Mouse (Mus musculus) embryonic facial prominence, embryonic 10.5 days (tissue): ENCODE results near the gene Lrg1. TPM values are rescaled to one million over a fixed set of nuclear protein-coding genes. Genes with fewer than 3 reads are reported as not detected.

Source experiments
- DNase-seq: peaks from one replicate; pipeline ENCODE4 v3.0.0-alpha.2; 2017; ENCODE audit warnings: low spot score
- H3K27ac ChIP-seq: fragments of 300-500 bp; sonication (generic); replicated peaks from 2 replicates; pipeline ENCODE4 v1.5.1; 2016; ENCODE audit warnings: mild to moderate bottlenecking
- H3K27me3 ChIP-seq: fragments of 300-500 bp; sonication (generic); replicated peaks from 2 replicates; pipeline ENCODE4 v1.6.1; 2016; ENCODE audit warnings: low read depth, mild to moderate bottlenecking; ENCODE audit not compliant: poor library complexity, severe bottlenecking
- H3K36me3 ChIP-seq: fragments of 300-500 bp; sonication (generic); replicated peaks from 2 replicates; pipeline ENCODE4 v1.6.1; 2016; ENCODE audit warnings: mild to moderate bottlenecking, moderate library complexity
- H3K4me1 ChIP-seq: fragments of 300-500 bp; sonication (generic); 2 replicates; pipeline ENCODE4 v1.6.1; 2016
- H3K4me3 ChIP-seq: fragments of 300-500 bp; sonication (generic); 2 replicates; pipeline ENCODE4 v1.5.1; 2016; ENCODE audit warnings: mild to moderate bottlenecking, moderate library complexity
- H3K9me3 ChIP-seq: fragments of 300-500 bp; sonication (generic); 2 replicates; pipeline ENCODE4 v1.6.1; 2016; ENCODE audit warnings: mild to moderate bottlenecking
- WGBS: fragments of 180-500 bp; shearing (Covaris S2); methylation state at CpG from one replicate; pipeline ENCODE4 v1.1.7; 2016; 5-methylcytosine and 5-hydroxymethylcytosine counted together
- polyA plus RNA-seq: library from polyadenylated mRNA; unstranded; fragments of >200 nt; fragmentation: Nextera tagmentation; extraction: Ambion mirVana; gene quantifications from 2 replicates; pipeline ENCODE4 v1.2.1, GENCODE M21; 2016

Lrg1 gene
- polyA plus RNA-seq, 1 experiment from 2014 or later: 0.10 TPM

- H3K4me3 ChIP-seq: no peak overlapping the region
- no peaks in the 10 kb centered on the region for H3K27me3 ChIP-seq
- 91% methylated on average over 5 of the region's 5 CpGs for WGBS
- peaks cover 16% of the 10 kb centered on the region for H3K36me3 ChIP-seq
- no peaks in the 10 kb centered on the region for H3K9me3 ChIP-seq
- no peak for DNase-seq
- H3K27ac ChIP-seq: no peak overlapping the region
- H3K4me1 ChIP-seq: peaks cover 60% of the 10 kb centered on the region
These were observed 44.3 kb downstream of the Lrg1 start for GRCm38 (mm10) chr17:56077523-56077922.

- Histone ChIP-seq H3K9me3 (no peaks in the 10 kb centered on the region), H3K27ac (peak within 1 kb of the TSS; percentile 91), H3K36me3 (peaks cover 37% of the 10 kb centered on the region), H3K4me3 (peak within 1 kb of the TSS; percentile 78), H3K27me3 (no peaks in the 10 kb centered on the region), H3K4me1 (peaks cover 35% of the 10 kb centered on the region)
- peak; percentile 97 for DNase-seq
- under 1% methylated on average over 35 of the region's 35 CpGs for WGBS
These were observed 47.0 kb downstream of the Lrg1 start, which contains the start of gene Ubxn6 for GRCm38 (mm10) chr17:56074827-56075208. Gene Ubxn6 (minus strand): TSS chr17:56075028.

GRCm38 (mm10) chr17:56074097-56074826 lies 47.5 kb downstream of the Lrg1 start:
- WGBS: 8% methylated on average over 22 of the region's 22 CpGs
- peak; percentile 91 for DNase-seq

GRCm38 (mm10) chr17:56072243-56072642 lies 49.6 kb downstream of the Lrg1 start:
- H3K36me3 ChIP-seq: peaks cover 62% of the 10 kb centered on the region
- no peak for DNase-seq
- H3K27me3 ChIP-seq: no peaks in the 10 kb centered on the region
- WGBS: 89% methylated on average over 5 of the region's 5 CpGs
- no peak overlapping the region for H3K4me3 ChIP-seq
- no peak overlapping the region for H3K27ac ChIP-seq
- H3K9me3 ChIP-seq: no peaks in the 10 kb centered on the region
- peaks cover 31% of the 10 kb centered on the region for H3K4me1 ChIP-seq

More at GRCm38 (mm10) chr17:56074097-56074826, 47.5 kb downstream of the Lrg1 start:
- H3K27ac ChIP-seq: peak overlapping the region; percentile 91
- peaks cover 42% of the 10 kb centered on the region for H3K36me3 ChIP-seq
- peak overlapping the region; percentile 78 for H3K4me3 ChIP-seq
- no peaks in the 10 kb centered on the region for H3K27me3 ChIP-seq
- peaks cover 34% of the 10 kb centered on the region for H3K4me1 ChIP-seq
- H3K9me3 ChIP-seq: no peaks in the 10 kb centered on the region

- peaks cover 73% of the 10 kb centered on the region for H3K36me3 ChIP-seq
- H3K4me3 ChIP-seq: no peak overlapping the region
- DNase-seq: no peak
These were observed 50.7 kb downstream of the Lrg1 start for GRCm38 (mm10) chr17:56071126-56071525.

More at GRCm38 (mm10) chr17:56071126-56071525, 50.7 kb downstream of the Lrg1 start:
- no peak overlapping the region for H3K27ac ChIP-seq
- no peaks in the 10 kb centered on the region for H3K9me3 ChIP-seq
- H3K4me1 ChIP-seq: peaks cover 31% of the 10 kb centered on the region
- no peaks in the 10 kb centered on the region for H3K27me3 ChIP-seq

Other genes with a start within 250 kb of the Lrg1 start
- 9.4 and 10.2 TPM in 2 replicates for gene Zfp119a, start 243.1 kb downstream of the Lrg1 start, polyA plus RNA-seq
- gene Zfp959, start 229.9 kb downstream of the Lrg1 start, polyA plus RNA-seq: 13.5 and 15.8 TPM in 2 replicates
- gene Zfp119b, start 172.5 kb downstream of the Lrg1 start, polyA plus RNA-seq: 4.1 and 4.7 TPM in 2 replicates
- gene Ebi3, start 169.4 kb downstream of the Lrg1 start, polyA plus RNA-seq: 0.98 and 1.4 TPM in 2 replicates
- 28.7 and 32.0 TPM in 2 replicates for gene Yju2, start 162.9 kb downstream of the Lrg1 start, polyA plus RNA-seq
- gene Shd, start 151.5 kb downstream of the Lrg1 start, polyA plus RNA-seq: 32.8 and 39.1 TPM in 2 replicates
- 63.3 and 69.4 TPM in 2 replicates for gene Fsd1, start 135.5 kb downstream of the Lrg1 start, polyA plus RNA-seq
- gene Stap2, start 116.4 kb downstream of the Lrg1 start, polyA plus RNA-seq: 8.2 and 8.8 TPM in 2 replicates
- 126 and 135 TPM in 2 replicates for gene Mpnd, start 116.3 kb downstream of the Lrg1 start, polyA plus RNA-seq
- 170 and 173 TPM in 2 replicates for gene Sh3gl1, start 85.4 kb downstream of the Lrg1 start, polyA plus RNA-seq
- gene Chaf1a, start 81.6 kb downstream of the Lrg1 start, polyA plus RNA-seq: 50.7 and 52.3 TPM in 2 replicates
- 35.0 and 36.8 TPM in 2 replicates for gene Ubxn6, start 47.0 kb downstream of the Lrg1 start, polyA plus RNA-seq
- 195 and 197 TPM in 2 replicates for gene Hdgfl2, start 42.4 kb downstream of the Lrg1 start, polyA plus RNA-seq
- 0.05 TPM in 2 replicates for gene Plin4, start 12.2 kb downstream of the Lrg1 start, polyA plus RNA-seq
- gene Plin5, start 4.4 kb downstream of the Lrg1 start, polyA plus RNA-seq: 0.47 and 0.48 TPM in 2 replicates
- gene Sema6b, start 18.3 kb upstream of the Lrg1 start, polyA plus RNA-seq: 1.0 and 1.1 TPM in 2 replicates
- 10.3 and 11.7 TPM in 2 replicates for gene Tnfaip8l1, start 40.5 kb upstream of the Lrg1 start, polyA plus RNA-seq
- 71.0 and 71.3 TPM in 2 replicates for gene Mydgf, start 61.9 kb upstream of the Lrg1 start, polyA plus RNA-seq
- 48.3 and 50.2 TPM in 2 replicates for gene Dpp9, start 96.9 kb upstream of the Lrg1 start, polyA plus RNA-seq
- 12.5 and 13.2 TPM in 2 replicates for gene Fem1a, start 134.8 kb upstream of the Lrg1 start, polyA plus RNA-seq
- 3.2 and 3.7 TPM in 2 replicates for gene Ticam1, start 154.8 kb upstream of the Lrg1 start, polyA plus RNA-seq
- gene Plin3, start 170.9 kb upstream of the Lrg1 start, polyA plus RNA-seq: 67.7 and 72.2 TPM in 2 replicates
- not detected in 2 replicates for gene Arrdc5, start 178.3 kb upstream of the Lrg1 start, polyA plus RNA-seq
- gene Uhrf1, start 181.3 kb upstream of the Lrg1 start, polyA plus RNA-seq: 279 and 301 TPM in 2 replicates
- gene Kdm4b, start 204.1 kb upstream of the Lrg1 start, polyA plus RNA-seq: 46.2 and 46.8 TPM in 2 replicates